Mouse (Mus musculus) forebrain, embryonic 11.5 days (tissue): ENCODE results near the gene Arvcf. TPM values are rescaled to one million over a fixed set of nuclear protein-coding genes. Genes with fewer than 3 reads are reported as not detected.
A peak's percentile ranks its signal among the peaks of the same experiment; 100 is the strongest.

Experiments used
- ATAC-seq: fragments of 200-750 bp; cut with Nextera tagmentation; replicated peaks from 2 replicates; pipeline ENCODE4 v1.8.0; 2017; ENCODE audit warnings: moderate TSS enrichment; ENCODE audit not compliant: low FRiP score
- DNase-seq: peaks from one replicate; pipeline ENCODE4 v3.0.0-alpha.2; 2017; ENCODE audit warnings: low spot score
- H3K27ac ChIP-seq: fragments of 300-500 bp; sonication (generic); 2 replicates; pipeline ENCODE4 v1.5.1; 2014; ENCODE audit warnings: low read depth, low read length
- H3K27me3 ChIP-seq: fragments of 300-500 bp; sonication (generic); 2 replicates; pipeline ENCODE4 v1.6.1; 2014; ENCODE audit warnings: mild to moderate bottlenecking, low read length, mixed read lengths; ENCODE audit not compliant: control insufficient read depth, insufficient read depth
- H3K36me3 ChIP-seq: fragments of 300-500 bp; sonication (generic); 2 replicates; pipeline ENCODE4 v1.6.1; 2014; ENCODE audit warnings: mild to moderate bottlenecking, low read length, moderate library complexity, mixed read lengths; ENCODE audit not compliant: control insufficient read depth, insufficient read depth
- H3K4me1 ChIP-seq: fragments of 300-500 bp; sonication (generic); replicated peaks from 2 replicates; pipeline ENCODE4 v1.6.1; 2014; ENCODE audit warnings: low read length, mixed read lengths; ENCODE audit not compliant: control insufficient read depth, insufficient read depth
- H3K4me2 ChIP-seq: fragments of 300-500 bp; sonication (generic); 2 replicates; pipeline ENCODE4 v1.6.1; 2014; ENCODE audit warnings: low read depth, mild to moderate bottlenecking, low read length, moderate library complexity, mixed read lengths; ENCODE audit not compliant: severe bottlenecking
- H3K4me3 ChIP-seq: fragments of 300-500 bp; sonication (generic); 2 replicates; pipeline ENCODE4 v1.5.1; 2014; ENCODE audit warnings: low read depth, low read length
- H3K9ac ChIP-seq: fragments of 300-500 bp; sonication (generic); 2 replicates; pipeline ENCODE4 v1.6.1; 2014; ENCODE audit warnings: low read length
- H3K9me3 ChIP-seq: fragments of 300-500 bp; sonication (generic); 2 replicates; pipeline ENCODE4 v1.6.1; 2016; ENCODE audit warnings: low read length, mixed read lengths; ENCODE audit not compliant: control insufficient read depth
- WGBS: fragments of 180-500 bp; shearing (Covaris S2); extraction: QIAGEN DNeasy Blood & Tissue Kit; methylation state at CpG from one replicate; pipeline ENCODE4 v1.1.7; 2014; 5-methylcytosine and 5-hydroxymethylcytosine counted together
- polyA plus RNA-seq: library from polyadenylated mRNA; unstranded; fragments of >200 nt; fragmentation: Nextera tagmentation; extraction: Ambion mirVana; gene quantifications from 2 replicates; pipeline ENCODE4 v1.2.1, GENCODE M21; 2014

The Arvcf gene
- polyA plus RNA-seq, 1 experiment from 2014 or later: 103 TPM

- Histone ChIP-seq H3K27ac (no peak overlapping the region), H3K9me3 (no peaks in the 10 kb centered on the region), H3K4me1 (0 out of 2 replicates have a peak, but pooled peaks cover 6% of the 10 kb centered on the region), H3K4me2 (0 out of 2 replicates have a peak overlapping the region, but pooled peaks have one; percentile 9), H3K4me3 (no peak overlapping the region), H3K9ac (no peak overlapping the region), H3K27me3 (no peaks in the 10 kb centered on the region), H3K36me3 (no peaks in the 10 kb centered on the region)
- 86% methylated on average over 7 of the region's 7 CpGs for WGBS
- no peak for ATAC-seq
- no peak for DNase-seq
Measured at GRCm38 (mm10) chr16:18428516-18429042, 80.6 kb downstream of the Arvcf start.

GRCm38 (mm10) chr16:18429641-18430040 lies 81.7 kb downstream of the Arvcf start:
- Histone ChIP-seq H3K4me3 (no peak overlapping the region), H3K9me3 (no peaks in the 10 kb centered on the region), H3K4me2 (no peak overlapping the region), H3K27me3 (no peaks in the 10 kb centered on the region), H3K9ac (no peak overlapping the region), H3K36me3 (no peaks in the 10 kb centered on the region), H3K27ac (no peak overlapping the region), H3K4me1 (0 out of 2 replicates have a peak, but pooled peaks cover 3% of the 10 kb centered on the region)
- 90% methylated on average over 8 of the region's 8 CpGs for WGBS
- ATAC-seq (no peak), DNase-seq (no peak)

DNA sequence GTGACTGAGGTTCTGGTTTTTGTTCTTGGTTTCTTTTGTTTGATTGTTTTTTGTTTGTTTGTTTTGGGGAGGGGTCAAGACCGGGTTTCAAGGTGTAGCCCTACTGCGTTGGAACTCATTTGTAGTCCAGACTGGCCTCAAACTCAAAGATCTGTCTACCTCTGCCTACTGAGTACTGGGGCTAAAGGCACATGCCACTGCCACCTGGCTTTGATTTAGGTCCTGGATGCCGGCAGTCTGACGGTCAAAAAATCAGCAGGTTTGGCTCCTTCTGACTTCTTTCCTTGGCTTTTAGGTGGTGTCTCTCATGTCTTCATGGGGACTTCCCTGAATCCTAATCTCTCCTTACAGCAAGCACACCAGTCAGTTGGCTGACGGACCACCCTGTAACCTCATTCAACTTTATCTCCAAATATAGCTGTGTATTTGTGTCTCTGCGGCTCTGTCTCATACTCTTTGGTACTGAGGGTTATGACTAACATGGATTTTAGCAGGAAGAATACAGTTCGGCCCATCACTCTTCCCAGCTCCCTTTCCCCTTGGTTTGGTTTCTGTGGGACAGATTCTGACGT lies 82.7 kb downstream of the Arvcf start:
- Histone ChIP-seq H3K4me1 (no peaks in the 10 kb centered on the region), H3K9ac (no peak overlapping the region), H3K27me3 (no peaks in the 10 kb centered on the region), H3K27ac (no peak overlapping the region), H3K36me3 (no peaks in the 10 kb centered on the region), H3K9me3 (no peaks in the 10 kb centered on the region), H3K4me2 (no peak overlapping the region), H3K4me3 (no peak overlapping the region)
- 79% methylated on average over 8 of the region's 8 CpGs for WGBS
- DNase-seq (no peak), ATAC-seq (no peak)

DNA sequence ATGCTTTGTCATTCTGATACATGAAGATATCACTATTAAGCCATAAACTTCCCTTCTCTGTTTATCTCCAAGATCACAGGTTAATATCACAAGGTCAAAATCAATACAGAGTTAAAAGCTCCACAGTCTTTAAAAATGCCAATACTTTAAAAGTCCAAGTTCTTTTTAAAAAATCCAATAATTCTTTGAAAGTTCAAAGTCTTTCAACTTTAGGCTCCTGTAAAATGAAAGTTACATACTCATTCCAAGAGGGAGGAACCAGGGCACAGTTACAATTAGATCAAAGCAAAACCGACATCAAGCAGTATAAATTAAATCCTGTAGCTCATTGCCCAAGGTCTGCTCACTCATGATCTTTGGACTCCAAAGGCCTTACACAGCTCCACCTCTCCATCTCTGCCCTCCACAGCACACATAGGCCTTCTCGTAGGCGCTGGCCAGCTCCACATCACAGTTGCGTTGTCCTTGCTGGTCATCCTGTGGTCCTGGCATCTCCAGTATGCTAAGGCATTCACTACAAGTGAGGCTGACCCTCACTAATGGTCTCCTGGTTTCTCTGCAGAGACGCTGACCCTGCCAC lies 85.4 kb downstream of the Arvcf start:
- Histone ChIP-seq H3K36me3 (no peaks in the 10 kb centered on the region), H3K4me2 (no peak overlapping the region), H3K4me1 (no peaks in the 10 kb centered on the region), H3K9me3 (no peaks in the 10 kb centered on the region), H3K27me3 (no peaks in the 10 kb centered on the region), H3K27ac (no peak overlapping the region), H3K9ac (no peak overlapping the region), H3K4me3 (no peak overlapping the region)
- ATAC-seq (no peak), DNase-seq (no peak)
- 96% methylated on average over 5 of the region's 5 CpGs for WGBS

DNA sequence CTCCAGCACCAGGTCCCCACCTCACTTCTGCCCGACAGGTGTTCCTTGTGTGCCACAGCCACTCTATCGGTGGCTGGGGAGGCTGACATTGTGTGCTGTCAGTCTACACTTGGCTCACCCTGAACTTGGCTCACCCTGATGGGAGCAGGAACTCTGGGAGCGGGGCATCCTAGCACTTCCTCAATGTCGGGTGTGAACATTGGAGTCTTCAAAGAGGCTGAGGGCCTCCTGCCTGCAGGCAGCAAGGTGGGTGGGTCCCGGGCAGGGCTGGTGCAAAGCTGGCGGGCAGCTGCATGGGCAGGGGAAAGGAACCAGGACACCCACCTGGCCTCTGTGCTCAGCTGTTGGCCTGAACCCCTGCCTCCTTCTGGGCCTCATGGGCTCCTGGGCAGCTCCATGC lies 88.1 kb downstream of the Arvcf start:
- H3K4me3 ChIP-seq: no peak overlapping the region
- H3K27me3 ChIP-seq: no peaks in the 10 kb centered on the region
- no peaks in the 10 kb centered on the region for H3K9me3 ChIP-seq
- ATAC-seq: no peak
- H3K9ac ChIP-seq: no peak overlapping the region
- H3K36me3 ChIP-seq: no peaks in the 10 kb centered on the region
- DNase-seq: no peak
- 87% methylated on average over 6 of the region's 6 CpGs for WGBS
- no peaks in the 10 kb centered on the region for H3K4me1 ChIP-seq
- no peak overlapping the region for H3K27ac ChIP-seq
- no peak overlapping the region for H3K4me2 ChIP-seq

DNA sequence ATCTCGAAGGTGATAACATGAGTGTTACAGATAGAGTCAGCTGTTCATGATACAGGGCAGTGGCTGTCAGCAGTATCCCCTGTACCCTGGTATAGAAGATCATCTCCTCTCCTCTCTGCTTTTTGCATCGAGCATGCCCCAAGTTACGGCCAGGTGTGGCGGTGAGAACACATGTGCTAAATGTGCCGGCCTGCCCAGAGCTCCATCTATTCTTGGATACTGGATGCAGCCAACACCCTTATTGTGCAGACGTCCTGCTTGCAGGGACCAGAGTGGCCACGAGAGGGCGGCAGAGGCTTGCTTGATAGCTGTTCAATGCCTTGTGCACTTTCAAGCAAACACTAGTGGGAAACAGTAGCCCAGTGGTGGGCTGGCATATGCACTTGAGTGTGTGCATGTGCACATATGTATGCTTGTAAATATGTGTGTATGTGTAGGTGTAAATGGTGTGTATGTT lies 95.4 kb downstream of the Arvcf start:
- peak; percentile 84 for ATAC-seq
- Histone ChIP-seq H3K27ac (no peak overlapping the region), H3K4me1 (no peaks in the 10 kb centered on the region), H3K27me3 (no peaks in the 10 kb centered on the region), H3K9me3 (no peaks in the 10 kb centered on the region), H3K4me2 (no peak overlapping the region), H3K4me3 (no peak overlapping the region), H3K9ac (no peak overlapping the region), H3K36me3 (no peaks in the 10 kb centered on the region)
- DNase-seq: peak; percentile 96
- WGBS: 29% methylated on average over 8 of the region's 8 CpGs

- Histone ChIP-seq H3K27ac (no peak overlapping the region), H3K4me1 (no peaks in the 10 kb centered on the region), H3K36me3 (no peaks in the 10 kb centered on the region), H3K27me3 (no peaks in the 10 kb centered on the region), H3K4me2 (no peak overlapping the region), H3K4me3 (no peak overlapping the region), H3K9me3 (no peaks in the 10 kb centered on the region), H3K9ac (no peak overlapping the region)
- DNase-seq (no peak), ATAC-seq (no peak)
Measured at GRCm38 (mm10) chr16:18447243-18447642, 99.3 kb downstream of the Arvcf start.

GRCm38 (mm10) chr16:18448104-18448503 lies 100.1 kb downstream of the Arvcf start:
- no peak overlapping the region for H3K4me2 ChIP-seq
- no peaks in the 10 kb centered on the region for H3K9me3 ChIP-seq
- no peak overlapping the region for H3K27ac ChIP-seq
- H3K4me3 ChIP-seq: no peak overlapping the region
- H3K27me3 ChIP-seq: no peaks in the 10 kb centered on the region
- ATAC-seq: no peak
- H3K36me3 ChIP-seq: no peaks in the 10 kb centered on the region
- no peak for DNase-seq
- H3K4me1 ChIP-seq: no peaks in the 10 kb centered on the region
- no peak overlapping the region for H3K9ac ChIP-seq
- WGBS: 89% methylated on average over 6 of the region's 6 CpGs

DNA sequence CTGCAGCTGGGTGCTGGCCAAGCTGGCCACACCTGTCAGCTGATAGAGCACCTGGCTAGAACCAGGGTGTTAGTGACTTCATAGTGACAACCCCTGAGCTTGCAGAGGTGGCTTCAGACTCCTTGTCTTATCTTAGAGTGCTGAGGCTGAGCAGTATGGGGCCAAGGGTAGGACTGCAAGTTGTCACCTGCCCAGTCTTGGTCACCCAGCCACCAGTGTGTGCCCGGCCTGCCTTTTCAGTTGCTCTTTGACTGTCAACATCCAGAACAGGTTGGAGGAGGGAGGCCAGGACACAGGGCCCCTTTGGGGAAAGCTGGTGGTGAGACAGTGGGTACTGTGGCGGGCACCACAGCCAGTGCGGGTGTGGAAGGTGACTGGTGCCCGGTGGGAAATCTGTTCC lies 101.0 kb downstream of the Arvcf start:
- Histone ChIP-seq H3K27me3 (no peaks in the 10 kb centered on the region), H3K36me3 (no peaks in the 10 kb centered on the region)

More for the DNA sequence above, 101.0 kb downstream of the Arvcf start:
- DNase-seq (no peak), ATAC-seq (no peak)
- no peak overlapping the region for H3K27ac ChIP-seq
- H3K4me1 ChIP-seq: no peaks in the 10 kb centered on the region
- H3K4me3 ChIP-seq: no peak overlapping the region
- no peak overlapping the region for H3K9ac ChIP-seq
- no peaks in the 10 kb centered on the region for H3K9me3 ChIP-seq
- WGBS: 94% methylated on average over 4 of the region's 4 CpGs
- no peak overlapping the region for H3K4me2 ChIP-seq
